Mouse (Mus musculus): ENCODE data around the gene Slco3a1.

Gene Slco3a1

GRCm38 (mm10) chr7:74484024-74484385 is 70.6 kb downstream of the Slco3a1 start:
- DNase-seq: no peak

DNA sequence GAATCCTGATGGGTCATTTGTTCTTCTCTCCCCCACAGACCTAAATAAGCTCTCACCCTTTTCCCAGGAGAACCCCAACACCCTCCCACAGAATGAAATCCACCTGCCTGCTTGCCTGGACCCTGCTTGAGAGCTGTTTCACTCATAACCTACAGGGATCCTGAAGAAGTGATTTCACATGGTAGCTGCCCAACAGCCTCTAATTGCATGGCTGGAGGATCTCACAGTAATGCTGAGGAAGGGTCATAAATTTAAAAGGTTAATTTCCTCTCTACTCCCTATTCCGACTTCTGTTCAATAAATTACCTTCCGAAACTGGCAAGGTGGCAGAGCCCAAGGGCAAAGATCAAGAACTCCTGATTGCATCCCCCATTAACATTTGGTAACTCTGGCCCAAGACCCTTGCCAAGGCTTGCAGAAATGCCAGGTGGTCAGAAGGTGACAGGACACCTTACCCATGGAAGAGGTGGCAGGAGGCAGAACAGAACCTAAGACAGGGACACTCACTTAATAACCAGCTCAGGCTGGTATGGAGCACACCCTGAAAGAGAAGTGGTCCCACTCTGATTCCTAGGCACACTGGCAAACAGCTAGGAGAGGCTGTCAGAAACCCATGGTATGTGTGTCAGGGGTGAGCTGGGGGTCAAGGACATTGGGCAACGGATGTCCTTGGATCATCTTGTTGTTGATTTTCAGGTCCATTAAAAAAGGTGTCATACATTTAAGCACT is 71.1 kb downstream of the Slco3a1 start:
- DNase-seq: no peak

DNA sequence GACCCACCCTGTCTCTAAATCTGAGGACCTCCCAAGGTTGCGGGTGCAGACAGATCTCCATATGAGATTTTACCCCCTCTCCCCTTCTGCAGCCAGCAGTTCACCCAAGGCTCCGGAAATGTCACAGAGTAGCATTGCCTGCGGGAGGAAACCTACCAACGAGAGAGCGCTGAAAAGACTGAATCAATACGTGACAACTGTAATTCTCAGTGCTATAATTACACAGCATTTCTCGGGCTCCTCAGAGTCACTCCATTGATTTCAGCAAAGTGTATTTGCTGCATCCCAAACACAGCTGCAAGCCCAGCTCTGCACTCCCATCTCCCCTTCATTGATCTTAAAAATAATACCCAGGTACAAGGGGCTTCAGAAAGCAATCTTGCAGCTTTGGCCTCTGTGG is 82.8 kb downstream of the Slco3a1 start:
- no peak for DNase-seq

- DNase-seq: peak; percentile 56
Measured at GRCm38 (mm10) chr7:74466886-74467285, 87.7 kb downstream of the Slco3a1 start.

DNA sequence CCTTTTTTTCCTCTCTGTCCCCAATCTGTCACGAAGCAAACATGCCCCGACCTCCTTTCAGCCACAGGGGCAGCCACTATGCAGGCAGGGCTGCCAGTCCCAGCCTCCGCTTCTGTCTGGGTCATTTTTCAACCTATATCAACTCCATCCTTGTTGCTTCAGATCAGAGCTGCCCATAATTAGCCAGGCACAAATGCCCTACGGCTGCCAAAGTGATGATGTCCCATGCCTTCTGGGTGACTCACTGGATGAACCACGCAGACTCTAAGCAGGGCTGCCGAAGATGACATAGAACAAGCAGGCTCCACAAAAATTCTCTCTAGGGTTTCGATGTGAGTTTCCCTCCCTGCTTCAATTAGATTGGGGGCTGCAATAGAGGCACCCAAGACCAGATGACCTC is 89.9 kb downstream of the Slco3a1 start:
- no peak for DNase-seq

- no peak for DNase-seq
Measured at GRCm38 (mm10) chr7:74462451-74462850, 92.1 kb downstream of the Slco3a1 start.

- DNase-seq: no peak
Measured at GRCm38 (mm10) chr7:74461736-74462135, 92.8 kb downstream of the Slco3a1 start.

GRCm38 (mm10) chr7:74461146-74461545 is 93.4 kb downstream of the Slco3a1 start:
- DNase-seq: no peak

DNA sequence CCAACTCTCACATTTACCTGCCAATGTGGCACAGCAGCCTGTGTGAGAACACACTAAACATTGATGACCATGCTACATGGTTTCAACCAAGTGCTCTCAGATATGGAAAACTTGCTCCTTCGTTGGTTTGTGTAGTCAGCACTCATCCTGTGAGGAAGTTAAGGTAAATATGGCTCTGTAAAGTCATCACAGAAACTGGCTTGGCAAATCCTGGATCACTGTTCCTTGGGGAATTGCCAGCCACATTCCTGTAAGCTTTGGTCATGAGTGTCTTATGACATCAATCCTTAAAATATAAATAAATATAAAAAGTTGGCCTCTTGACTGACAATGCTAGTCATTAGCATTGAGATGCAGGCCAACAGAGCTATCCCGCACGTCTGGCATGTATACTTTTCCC is 94.8 kb downstream of the Slco3a1 start:
- DNase-seq: no peak

DNA sequence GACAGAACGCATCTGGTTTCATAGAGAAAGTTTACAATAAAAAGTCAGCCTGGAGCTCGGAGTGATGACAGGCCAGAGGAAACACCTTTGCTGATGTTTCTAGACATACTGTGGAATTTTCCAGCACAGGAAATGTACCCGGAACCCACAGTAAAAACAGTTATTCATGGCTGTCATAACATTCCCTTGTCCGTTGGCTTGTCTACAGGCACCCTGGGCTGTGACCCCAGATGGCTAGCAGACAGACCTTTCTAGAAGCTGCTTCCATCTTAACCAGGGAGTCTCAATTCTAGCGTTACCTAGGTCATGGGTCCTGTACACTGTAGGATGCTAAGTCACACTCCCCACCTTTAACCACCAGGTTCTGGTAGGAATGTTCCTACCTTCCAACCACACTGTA is 95.3 kb downstream of the Slco3a1 start:
- DNase-seq: peak; percentile 54

- DNase-seq: peak; percentile 61
Measured at GRCm38 (mm10) chr7:74458475-74459221, 95.9 kb downstream of the Slco3a1 start.

GRCm38 (mm10) chr7:74457347-74457975 is 97.1 kb downstream of the Slco3a1 start:
- DNase-seq: no peak

DNA sequence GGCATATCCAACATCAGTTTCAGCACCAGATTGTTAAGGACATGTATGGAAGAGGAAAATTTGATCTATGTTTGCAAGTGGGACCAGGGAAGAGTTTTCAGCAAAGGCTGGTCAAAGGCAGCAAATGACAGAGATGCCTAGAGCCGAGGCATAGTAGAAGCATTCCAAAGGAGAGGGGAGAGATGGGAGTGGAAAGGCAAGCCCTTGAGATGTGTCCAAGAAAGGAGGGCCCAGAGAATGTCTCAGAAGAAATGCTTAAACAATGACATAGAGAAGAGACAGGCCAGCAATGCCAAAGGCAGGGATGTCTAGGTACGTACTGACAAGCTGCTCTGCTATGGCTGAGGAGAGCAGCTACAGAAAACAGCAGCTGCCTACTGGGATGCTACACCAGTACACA is 97.8 kb downstream of the Slco3a1 start:
- DNase-seq: no peak

DNA sequence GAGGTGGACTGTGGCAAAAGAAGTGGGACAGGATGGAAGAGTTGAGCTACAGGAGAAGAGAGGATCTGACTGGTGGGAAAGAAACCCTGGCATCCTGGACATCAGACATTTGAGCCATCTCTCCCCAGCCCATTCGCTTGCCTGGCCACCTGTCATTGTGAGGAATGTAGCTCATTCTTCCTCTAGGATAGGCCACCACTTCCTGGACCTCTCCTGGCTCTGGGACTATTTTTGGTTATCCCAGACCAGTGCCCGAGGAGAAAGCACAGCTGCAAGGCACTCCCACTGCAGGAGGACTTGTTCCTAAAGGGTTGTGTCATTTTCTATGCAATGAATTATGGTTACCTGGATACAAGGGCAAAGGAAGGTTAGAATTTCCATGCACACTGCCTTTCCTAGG is 103.5 kb downstream of the Slco3a1 start:
- DNase-seq: no peak

DNA sequence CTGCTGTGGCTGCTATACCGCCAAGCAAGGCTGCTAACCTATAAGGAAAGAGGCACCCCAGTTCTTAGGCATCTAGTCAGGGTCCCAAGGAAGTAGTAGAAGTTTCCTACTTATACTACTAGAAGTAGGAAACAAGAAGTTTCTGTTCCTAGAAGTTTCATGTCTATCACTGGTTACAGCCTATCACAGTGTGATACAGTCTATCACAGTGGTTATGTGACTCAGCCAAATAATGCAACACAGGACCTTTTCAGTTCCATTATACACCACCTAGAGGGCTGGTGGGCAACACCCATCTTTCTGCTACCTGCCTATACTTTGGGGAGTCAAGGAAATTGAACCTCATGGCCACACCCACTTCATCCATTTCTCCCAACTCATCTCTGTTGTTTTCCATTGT is 104.8 kb downstream of the Slco3a1 start:
- no peak for DNase-seq

DNA sequence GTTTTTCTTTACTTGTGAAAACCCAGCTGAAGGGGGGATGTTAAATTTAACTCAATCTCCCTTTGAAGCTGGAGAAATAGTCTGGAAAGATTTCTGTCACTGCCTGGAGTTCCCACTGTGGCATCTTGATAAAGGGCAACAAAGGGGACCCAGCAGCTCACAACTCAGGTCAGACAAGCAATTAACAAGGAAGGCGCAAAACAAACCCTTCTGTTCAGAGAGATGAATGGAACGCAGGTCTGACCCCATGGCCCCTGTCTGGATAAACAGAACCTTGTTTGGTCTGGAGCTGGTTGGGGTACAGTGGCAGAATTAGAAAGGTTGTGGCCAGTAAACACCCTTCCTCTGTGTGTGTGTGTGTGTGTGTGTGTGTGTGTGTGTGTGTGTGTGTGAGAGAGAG is 106.8 kb downstream of the Slco3a1 start:
- DNase-seq: no peak

DNA sequence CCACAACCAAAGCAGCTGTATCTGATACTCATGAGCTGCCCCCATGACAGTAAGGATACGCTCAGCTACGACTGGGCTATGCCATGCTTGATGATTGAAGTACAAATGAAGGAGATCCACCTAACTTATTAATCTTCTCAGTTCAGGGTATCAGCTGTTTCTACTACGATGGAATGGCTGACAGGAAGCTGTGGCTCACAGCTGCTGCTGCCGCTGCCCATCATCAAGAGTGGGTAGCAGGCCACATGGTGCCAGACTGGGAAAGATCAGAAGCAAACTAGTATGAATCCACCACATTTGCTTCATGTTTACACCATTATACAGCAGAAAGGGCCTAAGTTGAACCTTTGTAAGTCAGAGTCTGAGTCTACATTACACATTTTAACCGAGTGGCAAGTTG is 109.4 kb downstream of the Slco3a1 start:
- no peak for DNase-seq

DNA sequence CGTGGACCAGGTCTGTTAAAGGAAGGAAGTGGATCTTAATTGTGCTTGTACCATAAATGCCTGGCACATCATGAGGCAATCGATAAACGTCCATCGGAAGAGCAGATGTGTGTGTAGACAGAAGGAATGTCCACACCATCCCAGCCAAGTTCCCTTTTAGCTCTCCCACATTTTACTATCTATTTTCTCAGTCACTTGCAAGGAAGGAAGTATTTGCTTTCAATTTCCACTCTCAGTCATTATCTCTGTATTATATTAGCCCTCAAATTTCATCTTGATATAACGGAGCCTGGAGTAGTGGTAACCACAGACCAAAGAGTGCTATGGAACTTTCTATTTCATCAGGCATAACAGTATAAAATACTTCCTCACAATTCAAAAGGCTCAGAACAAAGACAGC is 112.2 kb downstream of the Slco3a1 start:
- no peak for DNase-seq

- DNase-seq: no peak
Measured at GRCm38 (mm10) chr7:74437534-74437933, 117.0 kb downstream of the Slco3a1 start.

GRCm38 (mm10) chr7:74436642-74437041 is 117.9 kb downstream of the Slco3a1 start:
- no peak for DNase-seq

DNA sequence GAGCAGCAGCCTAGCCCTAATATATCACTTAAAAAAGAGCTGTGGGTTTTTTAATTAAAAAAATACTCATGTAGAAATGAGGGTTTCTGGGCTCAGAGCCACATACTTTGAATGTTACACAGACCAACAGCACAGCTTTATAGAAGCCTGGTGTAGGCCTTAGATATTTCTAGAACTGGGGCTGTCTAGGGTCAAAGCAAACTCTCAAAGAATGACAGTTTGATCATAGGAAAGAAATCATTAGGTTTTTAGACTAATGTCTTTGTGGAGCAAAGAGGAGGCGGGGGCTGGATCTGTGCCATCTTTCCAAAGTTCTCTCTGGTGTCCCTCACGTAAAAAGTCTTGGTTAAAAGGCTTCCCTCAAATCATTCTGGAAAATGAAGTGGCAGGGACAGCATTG is 121.6 kb downstream of the Slco3a1 start:
- DNase-seq: peak; percentile 77

GRCm38 (mm10) chr7:74429252-74429651 is 125.3 kb downstream of the Slco3a1 start:
- no peak for DNase-seq

- DNase-seq: no peak
Measured at GRCm38 (mm10) chr7:74427135-74427534, 127.4 kb downstream of the Slco3a1 start.

- DNase-seq: no peak
Measured at GRCm38 (mm10) chr7:74425941-74426340, 128.6 kb downstream of the Slco3a1 start.
